Mouse (Mus musculus) heart, embryonic 11.5 days (tissue): ENCODE results near the gene Cep128. TPM values are rescaled to one million over a fixed set of nuclear protein-coding genes. Genes with fewer than 3 reads are reported as not detected.

Experiments
- ATAC-seq: fragments of 200-750 bp; cut with Nextera tagmentation; replicated peaks from 2 replicates; pipeline ENCODE4 v1.8.0; 2017; ENCODE audit warnings: moderate library complexity; ENCODE audit not compliant: insufficient number of reproducible peaks, low FRiP score, low TSS enrichment
- H3K27ac ChIP-seq: fragments of 300-500 bp; sonication (generic); 2 replicates; pipeline ENCODE4 v1.5.1; 2014; ENCODE audit warnings: mild to moderate bottlenecking, low read depth, low read length
- H3K27me3 ChIP-seq: fragments of 300-500 bp; sonication (generic); 2 replicates; pipeline ENCODE4 v1.6.1; 2014; ENCODE audit warnings: mild to moderate bottlenecking, low read length, mixed read lengths; ENCODE audit not compliant: control insufficient read depth, insufficient read depth
- H3K36me3 ChIP-seq: fragments of 300-500 bp; sonication (generic); 2 replicates; pipeline ENCODE4 v1.6.1; 2014; ENCODE audit warnings: mild to moderate bottlenecking, low read length, moderate library complexity, mixed read lengths; ENCODE audit not compliant: control insufficient read depth, insufficient read depth
- H3K4me1 ChIP-seq: fragments of 300-500 bp; sonication (generic); 2 replicates; pipeline ENCODE4 v1.6.1; 2014; ENCODE audit warnings: low read length; ENCODE audit not compliant: control insufficient read depth, insufficient read depth
- H3K4me2 ChIP-seq: fragments of 300-500 bp; sonication (generic); 2 replicates; pipeline ENCODE4 v1.6.1; 2014; ENCODE audit warnings: mild to moderate bottlenecking, moderate library complexity
- H3K4me3 ChIP-seq: fragments of 300-500 bp; sonication (generic); 2 replicates; pipeline ENCODE4 v1.5.1; 2014; ENCODE audit warnings: low read depth, low read length
- H3K9ac ChIP-seq: fragments of 300-500 bp; sonication (generic); 2 replicates; pipeline ENCODE4 v1.6.1; 2014; ENCODE audit warnings: mild to moderate bottlenecking, low read depth, low read length, moderate library complexity
- H3K9me3 ChIP-seq: fragments of 300-500 bp; sonication (generic); replicated peaks from 2 replicates; pipeline ENCODE4 v1.6.1; 2016; ENCODE audit warnings: low read length; ENCODE audit not compliant: control insufficient read depth
- WGBS: fragments of 180-500 bp; shearing (Covaris S2); extraction: QIAGEN DNeasy Blood & Tissue Kit; methylation state at CpG from one replicate; pipeline ENCODE4 v1.1.7; 2014; ENCODE audit not compliant: insufficient replicate concordance; 5-methylcytosine and 5-hydroxymethylcytosine counted together
- polyA plus RNA-seq: library from polyadenylated mRNA; unstranded; fragments of >200 nt; fragmentation: Nextera tagmentation; extraction: Ambion mirVana; gene quantifications from 2 replicates; pipeline ENCODE4 v1.2.1, GENCODE M21; 2014

Gene Cep128
- polyA plus RNA-seq, 1 experiment from 2014 or later: 7.4 TPM

GRCm38 (mm10) chr12:91262801-91263200 is 121.4 kb downstream of the Cep128 start:
- Histone ChIP-seq H3K9ac (no peak overlapping the region), H3K9me3 (no peaks in the 10 kb centered on the region), H3K27ac (no peak overlapping the region), H3K4me2 (no peak overlapping the region), H3K4me1 (peaks cover 4% of the 10 kb centered on the region; the same call in 1 of the 2 replicates), H3K36me3 (no peaks in the 10 kb centered on the region; the same call in 1 of the 2 replicates), H3K27me3 (no peaks in the 10 kb centered on the region), H3K4me3 (no peak overlapping the region)
- no peak for ATAC-seq
- 94% methylated on average over 3 of the region's 3 CpGs for WGBS

GRCm38 (mm10) chr12:91256334-91256733 is 127.9 kb downstream of the Cep128 start:
- no peaks in the 10 kb centered on the region for H3K9me3 ChIP-seq
- H3K4me2 ChIP-seq: no peak overlapping the region
- H3K27me3 ChIP-seq: no peaks in the 10 kb centered on the region
- no peak for ATAC-seq
- no peaks in the 10 kb centered on the region; the same call in 1 of the 2 replicates for H3K36me3 ChIP-seq
- 75% methylated on average over 7 of the region's 7 CpGs for whole genome bisulfite sequencing
- no peak overlapping the region for H3K4me3 ChIP-seq
- no peak overlapping the region for H3K27ac ChIP-seq
- H3K4me1 ChIP-seq: no peaks in the 10 kb centered on the region
- no peak overlapping the region for H3K9ac ChIP-seq

DNA sequence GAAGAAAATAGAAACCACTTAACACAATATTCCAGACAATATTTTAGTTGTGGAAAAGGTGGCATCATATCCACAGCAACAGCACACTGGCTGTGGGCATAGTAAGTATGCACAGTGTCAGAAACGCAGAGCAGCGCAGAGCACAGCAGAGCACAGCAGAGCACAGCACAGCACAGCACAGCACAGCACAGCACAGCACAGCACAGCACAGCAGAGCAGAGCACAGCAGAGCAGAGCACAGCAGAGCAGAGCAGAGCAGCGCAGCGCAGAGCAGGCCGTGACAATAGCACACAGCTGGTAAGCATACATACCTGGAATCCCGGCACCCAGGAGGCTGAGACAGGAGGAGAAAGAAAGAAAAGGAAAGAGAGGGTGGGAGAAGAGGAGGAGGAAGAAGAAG is 129.4 kb downstream of the Cep128 start:
- H3K4me3 ChIP-seq: no peak overlapping the region
- no peaks in the 10 kb centered on the region for H3K9me3 ChIP-seq
- no peaks in the 10 kb centered on the region; the same call in 1 of the 2 replicates for H3K36me3 ChIP-seq
- H3K27ac ChIP-seq: no peak overlapping the region
- no peak overlapping the region for H3K4me2 ChIP-seq
- H3K9ac ChIP-seq: no peak overlapping the region
- 96% methylated on average over 6 of the region's 6 CpGs for WGBS
- no peaks in the 10 kb centered on the region for H3K4me1 ChIP-seq
- no peak for ATAC-seq
- no peaks in the 10 kb centered on the region for H3K27me3 ChIP-seq

- ATAC-seq: no peak
- WGBS: 90% methylated on average over 7 of the region's 7 CpGs
- Histone ChIP-seq H3K4me3 (no peak overlapping the region), H3K4me2 (no peak overlapping the region), H3K36me3 (no peaks in the 10 kb centered on the region), H3K27ac (no peak overlapping the region), H3K9me3 (no peaks in the 10 kb centered on the region), H3K9ac (no peak overlapping the region), H3K4me1 (no peaks in the 10 kb centered on the region), H3K27me3 (no peaks in the 10 kb centered on the region)
Observed at GRCm38 (mm10) chr12:91220609-91221008, 163.6 kb downstream of the Cep128 start.

DNA sequence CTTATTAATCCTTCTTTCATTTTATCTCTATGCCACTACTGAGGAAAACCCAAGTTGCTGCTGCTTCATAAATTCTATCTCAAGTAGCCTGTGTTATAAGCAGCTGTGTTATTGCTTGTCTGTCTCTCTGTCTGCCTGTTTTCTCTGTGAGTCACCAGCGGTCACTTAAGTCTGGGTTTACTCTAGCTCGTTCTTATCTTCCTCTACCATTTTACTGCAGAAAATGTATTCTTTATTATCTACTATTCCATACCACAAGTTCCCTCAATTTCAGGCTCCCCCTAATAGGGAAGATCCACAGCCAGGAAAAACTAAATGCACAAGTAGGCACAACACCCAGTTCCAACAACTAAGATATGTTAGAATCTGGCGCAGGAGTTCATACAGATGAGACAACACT is 178.7 kb downstream of the Cep128 start:
- Histone ChIP-seq H3K4me1 (no peaks in the 10 kb centered on the region), H3K36me3 (no peaks in the 10 kb centered on the region), H3K9ac (no peak overlapping the region), H3K9me3 (no peaks in the 10 kb centered on the region), H3K4me2 (no peak overlapping the region), H3K27me3 (no peaks in the 10 kb centered on the region), H3K27ac (no peak overlapping the region), H3K4me3 (no peak overlapping the region)
- 61% methylated on average over 3 of the region's 3 CpGs for WGBS
- ATAC-seq: no peak

DNA sequence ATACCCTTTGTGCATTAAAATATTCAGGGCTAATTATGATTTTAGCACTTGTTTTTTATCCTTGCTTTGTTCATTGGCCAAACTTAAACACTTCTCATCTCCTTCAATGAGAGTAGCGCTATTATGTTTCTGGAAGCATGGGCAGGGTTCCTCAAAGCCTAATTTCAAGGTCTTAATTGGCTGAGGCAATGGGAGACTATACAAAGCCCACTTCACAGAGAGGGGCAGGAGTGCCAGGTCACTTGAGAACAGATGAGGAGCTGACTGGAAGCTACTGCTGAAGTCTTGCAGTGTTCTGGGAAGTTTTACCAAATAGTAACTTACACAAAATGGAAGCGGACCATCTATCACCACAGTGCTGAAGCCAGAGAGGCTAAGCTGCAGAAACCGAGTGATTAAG is 179.9 kb downstream of the Cep128 start:
- Histone ChIP-seq H3K4me1 (no peaks in the 10 kb centered on the region), H3K27ac (no peak overlapping the region), H3K9ac (no peak overlapping the region), H3K4me2 (no peak overlapping the region), H3K27me3 (no peaks in the 10 kb centered on the region), H3K36me3 (no peaks in the 10 kb centered on the region), H3K9me3 (no peaks in the 10 kb centered on the region), H3K4me3 (no peak overlapping the region)
- no peak for ATAC-seq
- WGBS: 79% methylated on average over 3 of the region's 3 CpGs

GRCm38 (mm10) chr12:91202496-91202895 is 181.7 kb downstream of the Cep128 start:
- Histone ChIP-seq H3K27ac (no peak overlapping the region), H3K4me3 (no peak overlapping the region), H3K4me1 (no peaks in the 10 kb centered on the region), H3K4me2 (no peak overlapping the region), H3K27me3 (no peaks in the 10 kb centered on the region), H3K9ac (no peak overlapping the region), H3K9me3 (no peaks in the 10 kb centered on the region), H3K36me3 (no peaks in the 10 kb centered on the region)
- 62% methylated on average over 1 of the region's 1 CpGs for WGBS
- no peak for ATAC-seq

DNA sequence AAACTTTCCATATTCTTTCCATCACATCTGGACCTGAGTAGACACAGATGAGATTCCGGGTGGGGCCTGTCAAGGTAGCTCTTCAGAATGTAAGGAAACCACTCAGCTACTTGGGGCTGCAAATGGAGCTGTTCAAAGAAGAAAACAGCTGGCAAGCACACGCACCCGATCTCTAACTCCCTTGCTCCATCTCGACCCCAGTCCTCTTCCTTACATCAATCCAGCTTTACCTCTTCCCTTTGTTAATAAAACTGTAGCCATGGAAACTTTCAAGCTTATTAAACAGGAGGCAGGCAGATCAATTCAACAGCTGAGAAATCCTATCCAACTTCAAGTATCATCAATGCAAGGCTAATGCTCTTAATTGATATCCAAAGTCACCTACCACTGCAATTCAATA is 195.1 kb downstream of the Cep128 start:
- WGBS: 79% methylated on average over 4 of the region's 4 CpGs
- Histone ChIP-seq H3K27ac (no peak overlapping the region), H3K36me3 (no peaks in the 10 kb centered on the region), H3K27me3 (no peaks in the 10 kb centered on the region), H3K4me2 (no peak overlapping the region), H3K9ac (no peak overlapping the region), H3K4me1 (no peaks in the 10 kb centered on the region), H3K4me3 (no peak overlapping the region), H3K9me3 (no peaks in the 10 kb centered on the region)
- ATAC-seq: no peak

- Histone ChIP-seq H3K4me3 (no peak overlapping the region), H3K27me3 (no peaks in the 10 kb centered on the region), H3K4me2 (no peak overlapping the region), H3K27ac (no peak overlapping the region), H3K4me1 (no peaks in the 10 kb centered on the region), H3K36me3 (no peaks in the 10 kb centered on the region), H3K9me3 (no peaks in the 10 kb centered on the region), H3K9ac (no peak overlapping the region)
- ATAC-seq: no peak
- 76% methylated on average over 5 of the region's 5 CpGs for WGBS
Observed at GRCm38 (mm10) chr12:91185564-91185963, 198.6 kb downstream of the Cep128 start.
